8 mouse cellular contexts compared by ENCODE assay signal in the genomic region with DNA sequence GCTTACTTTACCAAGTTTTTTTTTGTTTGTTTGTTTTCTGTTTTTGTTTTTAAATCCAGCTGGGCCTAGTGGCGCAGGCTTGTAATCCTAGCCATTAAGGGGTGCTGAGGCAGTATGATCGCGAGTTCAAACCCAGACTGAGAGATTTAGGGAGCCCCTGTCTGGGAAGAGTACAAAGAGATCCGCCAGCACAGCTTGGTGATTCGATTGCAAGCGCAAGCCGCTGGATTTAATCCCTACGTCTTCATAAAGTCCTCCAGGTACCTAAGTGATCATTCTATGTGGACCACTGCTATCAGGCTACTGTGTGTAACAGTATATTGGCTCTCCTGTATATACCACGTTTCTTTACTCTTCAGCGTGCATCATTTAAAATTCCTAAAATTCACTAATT. TPM values are rescaled to one million over a fixed set of nuclear protein-coding genes. Genes with fewer than 3 reads are reported as not detected.
DNase-seq lines count a peak whose midpoint lies in the region; ATAC-seq lines count a peak whose summit lies in the region.

No protein-coding gene starts in this region.

- peaks cover 5% of the 10 kb centered on the region; the same call in 1 of the 2 replicates for H3K27me3 ChIP-seq in heart, embryonic 16.5 days (ENCODE audit: control insufficient read depth, insufficient read depth, low read length)
- H3K27me3 ChIP-seq in embryonic facial prominence, embryonic 11.5 days (ENCODE audit: control insufficient read depth, insufficient read depth, low read length) = no peaks in the 10 kb centered on the region
- no peaks in the 10 kb centered on the region; the same call in 1 of the 2 replicates for H3K27me3 ChIP-seq in hindbrain, embryonic 16.5 days (replicated peaks; ENCODE audit: control insufficient read depth, insufficient read depth, low read length)
- no peaks in the 10 kb centered on the region for H3K27me3 ChIP-seq in midbrain, embryonic 14.5 days (ENCODE audit: control insufficient read depth, insufficient read depth, low read length)

- no peaks in the 10 kb centered on the region for H3K9me3 ChIP-seq in heart, embryonic 16.5 days (replicated peaks; ENCODE audit: control insufficient read depth, low read length)
- no peaks in the 10 kb centered on the region for H3K9me3 ChIP-seq in embryonic facial prominence, embryonic 11.5 days (replicated peaks; ENCODE audit: control insufficient read depth, low read length)
- no peaks in the 10 kb centered on the region for H3K9me3 ChIP-seq in hindbrain, embryonic 16.5 days (ENCODE audit: control insufficient read depth, low read length)
- no peaks in the 10 kb centered on the region for H3K9me3 ChIP-seq in midbrain, embryonic 14.5 days (ENCODE audit: control insufficient read depth, low read length)

- no peaks in the 10 kb centered on the region for H3K4me1 ChIP-seq in heart, embryonic 16.5 days (ENCODE audit: control insufficient read depth, insufficient read depth, low read length)
- no peaks in the 10 kb centered on the region for H3K4me1 ChIP-seq in embryonic facial prominence, embryonic 11.5 days (ENCODE audit: control insufficient read depth, insufficient read depth, low read length)
- H3K4me1 ChIP-seq in hindbrain, embryonic 16.5 days (ENCODE audit: control insufficient read depth, insufficient read depth, low read depth, low read length) = no peaks in the 10 kb centered on the region
- no peaks in the 10 kb centered on the region for H3K4me1 ChIP-seq in midbrain, embryonic 14.5 days (ENCODE audit: control insufficient read depth, insufficient read depth, low read length)

- DNase-seq in heart, postnatal 10 days = no peak
- no peak for DNase-seq in embryonic facial prominence, embryonic 11.5 days (ENCODE audit: low spot score)
- DNase-seq in midbrain, embryonic 14.5 days = no peak
- DNase-seq in layer of hippocampus, adult 8-10 months (ENCODE audit: low spot score in 2 of 2) = no peak
- no peak for DNase-seq in gastrocnemius, adult 8-10 months (ENCODE audit: low spot score in 2 of 2)
- no peak for DNase-seq in cerebellum, postnatal 36 days

- peak overlapping the region; percentile 64 for H3K4me2 ChIP-seq in heart, embryonic 16.5 days (ENCODE audit: low read depth, low read length)
- H3K4me2 ChIP-seq in embryonic facial prominence, embryonic 11.5 days (ENCODE audit: low read depth, low read length) = peak overlapping the region; percentile 57
- peak overlapping the region; percentile 55 for H3K4me2 ChIP-seq in hindbrain, embryonic 16.5 days (ENCODE audit: low read length)
- peak overlapping the region; percentile 62 for H3K4me2 ChIP-seq in midbrain, embryonic 14.5 days (ENCODE audit: low read length)

- 21% methylated on average over 10 of the region's 10 CpGs for whole genome bisulfite sequencing in heart, embryonic 16.5 days
- WGBS in embryonic facial prominence, embryonic 11.5 days = 29% methylated on average over 10 of the region's 10 CpGs
- 26% methylated on average over 10 of the region's 10 CpGs for WGBS in hindbrain, embryonic 16.5 days
- 30% methylated on average over 10 of the region's 10 CpGs for WGBS in midbrain, embryonic 14.5 days

- H3K27ac ChIP-seq in heart, embryonic 16.5 days (ENCODE audit: low read length) = no peak overlapping the region
- H3K27ac ChIP-seq in embryonic facial prominence, embryonic 11.5 days (replicated peaks; ENCODE audit: low read depth, low read length) = no peak overlapping the region
- no peak overlapping the region for H3K27ac ChIP-seq in hindbrain, embryonic 16.5 days (ENCODE audit: low read depth, low read length)
- H3K27ac ChIP-seq in midbrain, embryonic 14.5 days (replicated peaks; ENCODE audit: low read depth, low read length) = no peak overlapping the region

- H3K4me3 ChIP-seq in heart, embryonic 16.5 days (ENCODE audit: low read length) = peak overlapping the region; percentile 39
- peak overlapping the region; percentile 34 for H3K4me3 ChIP-seq in embryonic facial prominence, embryonic 11.5 days (ENCODE audit: low read depth, low read length)
- H3K4me3 ChIP-seq in hindbrain, embryonic 16.5 days (ENCODE audit: low read length) = peak overlapping the region; percentile 42
- H3K4me3 ChIP-seq in midbrain, embryonic 14.5 days (replicated peaks; ENCODE audit: low read depth, low read length) = peak overlapping the region; percentile 41

- intact Hi-C loops in heart, postnatal 10 days (cut with DNase I) = no loop called here

- no peak overlapping the region for H3K9ac ChIP-seq in heart, embryonic 16.5 days (ENCODE audit: low read length)
- no peak overlapping the region for H3K9ac ChIP-seq in embryonic facial prominence, embryonic 11.5 days (replicated peaks; ENCODE audit: low read length)
- no peak overlapping the region for H3K9ac ChIP-seq in hindbrain, embryonic 16.5 days (ENCODE audit: low read depth, low read length)
- H3K9ac ChIP-seq in midbrain, embryonic 14.5 days (replicated peaks; ENCODE audit: low read length) = no peak overlapping the region

- no peak for ATAC-seq in heart, embryonic 16.5 days (replicated peaks; ENCODE audit: extremely low read depth, insufficient read depth, low FRiP score)
- ATAC-seq in embryonic facial prominence, embryonic 11.5 days (replicated peaks; ENCODE audit: insufficient number of reproducible peaks, low FRiP score, low TSS enrichment, low read depth) = no peak
- peak; percentile 48; the same call in 1 of the 2 replicates for ATAC-seq in hindbrain, embryonic 16.5 days
- peak; percentile 34; the same call in 1 of the 2 replicates for ATAC-seq in midbrain, embryonic 14.5 days (ENCODE audit: low FRiP score, low TSS enrichment)

- no peaks in the 10 kb centered on the region for H3K36me3 ChIP-seq in heart, embryonic 16.5 days (ENCODE audit: control insufficient read depth, insufficient read depth)
- no peaks in the 10 kb centered on the region for H3K36me3 ChIP-seq in embryonic facial prominence, embryonic 11.5 days (replicated peaks; ENCODE audit: control insufficient read depth, insufficient read depth, low read depth, low read length)
- H3K36me3 ChIP-seq in hindbrain, embryonic 16.5 days (ENCODE audit: control insufficient read depth, insufficient read depth, low read length) = no peaks in the 10 kb centered on the region
- H3K36me3 ChIP-seq in midbrain, embryonic 14.5 days (ENCODE audit: control insufficient read depth, insufficient read depth, low read length) = no peaks in the 10 kb centered on the region

RNA-seq across cellular contexts. Expression of a gene that starts 0.3 kb away (rescaled TPM):
- not detected in 2 replicates for polyA plus RNA-seq in heart, embryonic 16.5 days (2015; fragmentation: Nextera tagmentation; extraction: Ambion mirVana)
- not detected for total RNA-seq in heart, postnatal 10 days (2021)
- 0.35 TPM in 1 of 2 replicates, not detected in the other for polyA plus RNA-seq in embryonic facial prominence, embryonic 11.5 days (2014; fragmentation: Nextera tagmentation; extraction: Ambion mirVana)
- polyA plus RNA-seq in hindbrain, embryonic 16.5 days (2015; fragmentation: Nextera tagmentation; extraction: Ambion mirVana) = 4.7 and 5.8 TPM in 2 replicates
- polyA plus RNA-seq in midbrain, embryonic 14.5 days (2014; fragmentation: Nextera tagmentation; extraction: Ambion mirVana) = 3.3 and 4.1 TPM in 2 replicates
- total RNA-seq in layer of hippocampus, adult 8-10 months (2022) = 1 to 10 TPM in 1 of 4 experiments, under 1 TPM in 3; 0.45 to 1.4 (median 0.93) TPM
- not detected for total RNA-seq in gastrocnemius, adult 8-10 months (2022)

Comparison
In these comparisons a context has a peak if more than half of its experiments do, and no peak if none do; other contexts are left out.
1. ATAC-seq: peak in hindbrain, embryonic 16.5 days (single experiment) and midbrain, embryonic 14.5 days (single experiment); none in heart, embryonic 16.5 days (single experiment) and embryonic facial prominence, embryonic 11.5 days (single experiment).
2. Peak in every context shown above with its lines, with median percentiles within 50 percentile points of each other: H3K4me2 ChIP-seq and H3K4me3 ChIP-seq.